Mouse (Mus musculus): ENCODE measurements at regions not wholly inside any gene's neighbourhood (a gene's known extent, or its start where the extent isn't known, plus 50 kb on each side); places are given as distances from the start of the nearest gene placed in this dataset.

DNA sequence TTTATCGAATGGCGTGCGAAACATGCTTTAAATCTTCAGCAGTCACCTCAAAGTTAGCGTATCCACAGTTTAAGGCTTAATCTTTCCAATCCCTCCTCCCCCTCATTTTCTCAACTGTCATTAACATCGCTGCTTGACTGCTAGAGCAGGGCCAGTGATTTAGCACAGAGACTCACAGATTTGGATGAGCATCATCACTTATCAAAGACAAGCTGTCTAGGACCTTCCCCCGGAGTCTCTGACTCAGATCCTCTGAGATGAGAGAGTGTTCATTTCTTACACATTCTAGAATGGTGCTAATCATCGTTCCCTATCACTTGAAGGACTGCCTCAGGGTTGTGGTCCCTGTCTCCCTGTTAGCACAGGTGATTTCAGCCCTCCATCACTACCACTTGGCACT is 112.1 kb upstream of the Tmem132c start:
- DNase-seq: no peak

GRCm38 (mm10) chr5:127134441-127134840 is 107.2 kb upstream of the Tmem132c start:
- no peak for DNase-seq

- no peak for DNase-seq
Measured at GRCm38 (mm10) chr5:127140651-127141050, 101.0 kb upstream of the Tmem132c start.

GRCm38 (mm10) chr5:127160292-127160691 is 81.3 kb upstream of the Tmem132c start:
- peak; percentile 15 for DNase-seq

GRCm38 (mm10) chr5:127163376-127163775 is 78.2 kb upstream of the Tmem132c start:
- DNase-seq: no peak

DNA sequence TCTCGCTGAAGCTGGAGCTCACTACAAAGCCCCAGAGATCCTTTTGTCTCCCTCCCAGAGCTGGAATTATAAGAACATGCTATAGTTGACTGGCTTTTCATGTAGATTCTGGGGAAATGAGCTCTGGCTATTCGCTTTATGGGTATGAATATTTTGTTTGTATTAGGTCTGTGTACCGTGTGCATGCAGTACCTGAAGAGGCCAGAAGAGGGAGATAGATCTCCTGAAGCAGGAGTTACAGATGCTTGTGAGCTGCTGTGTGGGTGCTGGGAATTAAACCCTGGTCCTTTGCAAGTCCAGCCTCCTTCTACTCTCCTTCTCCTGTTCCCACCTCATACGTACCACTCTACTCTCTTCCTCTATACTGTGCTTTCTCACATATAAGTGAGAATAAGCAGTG is 52.6 kb upstream of the Tmem132c start:
- no peak for DNase-seq

All from cerebellum, adult 11 months (tissue).